Mouse (Mus musculus): ENCODE data around the gene Sh3gl3. TPM values are rescaled to one million over a fixed set of nuclear protein-coding genes. Genes with fewer than 3 reads are reported as not detected.

Gene Sh3gl3
- total RNA-seq, 1 experiment: 8.0 TPM

- TF ChIP-seq MAFK (IDR thresholded peaks at IDR 0.05; ENCODE audit: insufficient read depth, low read depth, low read length) (no peak), HCFC1 (IDR thresholded peaks at IDR 0.05; ENCODE audit: borderline replicate concordance, insufficient read depth, low read length) (no peak), ZNF384 (IDR thresholded peaks at IDR 0.05; ENCODE audit: low read depth, low read length) (no peak), CHD2 (IDR thresholded peaks at IDR 0.05; ENCODE audit: low read depth, low read length) (no peak)
- no peak for DNase-seq (ENCODE audit: low read depth, low spot score)
- Histone ChIP-seq H3K9me3 (ENCODE audit: control insufficient read depth, insufficient read depth, low read depth, low read length) (no peaks in the 10 kb centered on the region), H3K9ac (ENCODE audit: insufficient read depth, low read depth, low read length, poor library complexity, severe bottlenecking) (no peak overlapping the region), H3K27ac (ENCODE audit: insufficient read depth, low read depth, low read length, poor library complexity, severe bottlenecking) (no peak overlapping the region), H3K4me1 (ENCODE audit: control insufficient read depth in 2 of 2, insufficient read depth in 2 of 2, low read length in 2 of 2, poor library complexity in 1 of 2) (no peaks in the 10 kb centered on the region), H3K4me3 (ENCODE audit: insufficient read depth in 1 of 2, low read depth in 1 of 2, low read length in 2 of 2, poor library complexity in 1 of 2, severe bottlenecking in 1 of 2) (no peak overlapping the region), H3K36me3 (ENCODE audit: control insufficient read depth, insufficient read depth, low read length, poor library complexity, severe bottlenecking) (no peaks in the 10 kb centered on the region)
- in situ Hi-C loops (cut with MboI; ENCODE audit: low sequenced_read_pairs in 2 of 2, unreplicated experiment in 2 of 2): no loop called here
Observed at GRCm38 (mm10) chr7:82287242-82287641, 113.6 kb downstream of the Sh3gl3 start.

GRCm38 (mm10) chr7:82293441-82293840 lies 119.8 kb downstream of the Sh3gl3 start:
- H3K9me3 ChIP-seq (ENCODE audit: control insufficient read depth, insufficient read depth, low read depth, low read length): no peaks in the 10 kb centered on the region
- no peak for DNase-seq (ENCODE audit: low read depth, low spot score)
- no peaks in the 10 kb centered on the region for H3K36me3 ChIP-seq (ENCODE audit: control insufficient read depth, insufficient read depth, low read length, poor library complexity, severe bottlenecking)
- in situ Hi-C loops (cut with MboI; ENCODE audit: low sequenced_read_pairs in 2 of 2, unreplicated experiment in 2 of 2): no loop called here
- TF ChIP-seq HCFC1 (IDR thresholded peaks at IDR 0.05; ENCODE audit: borderline replicate concordance, insufficient read depth, low read length) (no peak), MAFK (IDR thresholded peaks at IDR 0.05; ENCODE audit: insufficient read depth, low read depth, low read length) (no peak), CHD2 (IDR thresholded peaks at IDR 0.05; ENCODE audit: low read depth, low read length) (no peak), ZNF384 (IDR thresholded peaks at IDR 0.05; ENCODE audit: low read depth, low read length) (no peak), ZC3H11A (IDR thresholded peaks at IDR 0.05; ENCODE audit: borderline replicate concordance, low read depth, low read length) (no peak)
- H3K27ac ChIP-seq (ENCODE audit: insufficient read depth, low read depth, low read length, poor library complexity, severe bottlenecking): no peak overlapping the region
- no peak overlapping the region for H3K9ac ChIP-seq (ENCODE audit: insufficient read depth, low read depth, low read length, poor library complexity, severe bottlenecking)
- H3K4me3 ChIP-seq (ENCODE audit: insufficient read depth in 1 of 2, low read depth in 1 of 2, low read length in 2 of 2, poor library complexity in 1 of 2, severe bottlenecking in 1 of 2): no peak overlapping the region
- no peaks in the 10 kb centered on the region for H3K4me1 ChIP-seq (ENCODE audit: control insufficient read depth in 2 of 2, insufficient read depth in 2 of 2, low read length in 2 of 2, poor library complexity in 1 of 2)

DNA sequence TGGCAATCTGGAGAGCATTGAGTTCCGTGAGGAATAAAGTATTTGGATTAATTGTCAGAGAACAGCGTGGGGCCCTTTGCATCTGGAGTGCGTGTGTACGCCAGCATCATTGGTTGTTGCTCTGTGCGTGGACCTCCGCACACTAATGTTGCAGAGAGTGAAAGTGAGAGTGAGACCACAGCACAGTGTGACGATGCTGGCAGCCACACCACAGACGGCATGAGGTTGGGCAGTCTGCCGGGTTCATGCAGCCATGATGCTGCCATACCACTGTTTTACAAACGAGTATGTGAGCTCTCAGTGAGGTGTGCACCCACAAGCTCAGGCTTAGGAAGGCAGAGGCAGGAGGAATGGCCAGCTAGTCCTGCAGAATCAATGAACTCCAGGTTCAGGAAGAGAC lies 120.4 kb downstream of the Sh3gl3 start:
- TF ChIP-seq HCFC1 (IDR thresholded peaks at IDR 0.05; ENCODE audit: borderline replicate concordance, insufficient read depth, low read length) (no peak), MAFK (IDR thresholded peaks at IDR 0.05; ENCODE audit: insufficient read depth, low read depth, low read length) (no peak), ZNF384 (IDR thresholded peaks at IDR 0.05; ENCODE audit: low read depth, low read length) (no peak), CHD2 (IDR thresholded peaks at IDR 0.05; ENCODE audit: low read depth, low read length) (no peak), ZC3H11A (IDR thresholded peaks at IDR 0.05; ENCODE audit: borderline replicate concordance, low read depth, low read length) (no peak)
- no peak for DNase-seq (ENCODE audit: low read depth, low spot score)
- in situ Hi-C loops (cut with MboI; ENCODE audit: low sequenced_read_pairs in 2 of 2, unreplicated experiment in 2 of 2): no loop called here

DNA sequence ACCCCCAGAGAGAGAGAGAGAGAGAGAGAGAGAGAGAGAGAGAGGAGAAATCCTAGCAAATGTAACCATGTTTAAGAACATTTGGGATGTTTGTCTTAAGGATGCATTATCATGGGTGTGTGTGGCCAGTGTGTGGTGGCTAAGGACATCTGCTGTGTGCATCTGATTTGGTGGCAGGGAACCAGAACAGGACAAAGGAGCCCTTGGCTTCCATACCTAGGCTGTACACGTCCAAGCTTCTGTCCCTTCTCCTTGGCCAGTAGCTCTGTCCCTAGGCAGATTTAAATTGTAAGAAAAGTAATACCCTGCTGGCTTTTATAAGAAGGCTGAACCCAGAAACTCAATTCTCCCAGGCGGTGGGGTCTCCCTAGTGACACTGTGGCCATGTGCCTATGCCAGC lies 121.0 kb downstream of the Sh3gl3 start:
- DNase-seq (ENCODE audit: low read depth, low spot score): no peak
- H3K9ac ChIP-seq (ENCODE audit: insufficient read depth, low read depth, low read length, poor library complexity, severe bottlenecking): no peak overlapping the region
- no peak overlapping the region for H3K4me3 ChIP-seq (ENCODE audit: insufficient read depth in 1 of 2, low read depth in 1 of 2, low read length in 2 of 2, poor library complexity in 1 of 2, severe bottlenecking in 1 of 2)
- TF ChIP-seq CHD2 (IDR thresholded peaks at IDR 0.05; ENCODE audit: low read depth, low read length) (no peak), HCFC1 (IDR thresholded peaks at IDR 0.05; ENCODE audit: borderline replicate concordance, insufficient read depth, low read length) (no peak), MAFK (IDR thresholded peaks at IDR 0.05; ENCODE audit: insufficient read depth, low read depth, low read length) (no peak), ZNF384 (IDR thresholded peaks at IDR 0.05; ENCODE audit: low read depth, low read length) (no peak), ZC3H11A (IDR thresholded peaks at IDR 0.05; ENCODE audit: borderline replicate concordance, low read depth, low read length) (no peak)
- in situ Hi-C loops (cut with MboI; ENCODE audit: low sequenced_read_pairs in 2 of 2, unreplicated experiment in 2 of 2): no loop called here
- no peaks in the 10 kb centered on the region for H3K36me3 ChIP-seq (ENCODE audit: control insufficient read depth, insufficient read depth, low read length, poor library complexity, severe bottlenecking)
- H3K4me1 ChIP-seq (ENCODE audit: control insufficient read depth in 2 of 2, insufficient read depth in 2 of 2, low read length in 2 of 2, poor library complexity in 1 of 2): no peaks in the 10 kb centered on the region
- no peaks in the 10 kb centered on the region for H3K9me3 ChIP-seq (ENCODE audit: control insufficient read depth, insufficient read depth, low read depth, low read length)
- H3K27ac ChIP-seq (ENCODE audit: insufficient read depth, low read depth, low read length, poor library complexity, severe bottlenecking): no peak overlapping the region

More for the DNA sequence above, 120.4 kb downstream of the Sh3gl3 start:
- no peak overlapping the region for H3K27ac ChIP-seq (ENCODE audit: insufficient read depth, low read depth, low read length, poor library complexity, severe bottlenecking)
- H3K4me1 ChIP-seq (ENCODE audit: control insufficient read depth in 2 of 2, insufficient read depth in 2 of 2, low read length in 2 of 2, poor library complexity in 1 of 2): no peaks in the 10 kb centered on the region
- H3K9ac ChIP-seq (ENCODE audit: insufficient read depth, low read depth, low read length, poor library complexity, severe bottlenecking): no peak overlapping the region
- H3K9me3 ChIP-seq (ENCODE audit: control insufficient read depth, insufficient read depth, low read depth, low read length): no peaks in the 10 kb centered on the region
- H3K36me3 ChIP-seq (ENCODE audit: control insufficient read depth, insufficient read depth, low read length, poor library complexity, severe bottlenecking): no peaks in the 10 kb centered on the region
- no peak overlapping the region for H3K4me3 ChIP-seq (ENCODE audit: insufficient read depth in 1 of 2, low read depth in 1 of 2, low read length in 2 of 2, poor library complexity in 1 of 2, severe bottlenecking in 1 of 2)

DNA sequence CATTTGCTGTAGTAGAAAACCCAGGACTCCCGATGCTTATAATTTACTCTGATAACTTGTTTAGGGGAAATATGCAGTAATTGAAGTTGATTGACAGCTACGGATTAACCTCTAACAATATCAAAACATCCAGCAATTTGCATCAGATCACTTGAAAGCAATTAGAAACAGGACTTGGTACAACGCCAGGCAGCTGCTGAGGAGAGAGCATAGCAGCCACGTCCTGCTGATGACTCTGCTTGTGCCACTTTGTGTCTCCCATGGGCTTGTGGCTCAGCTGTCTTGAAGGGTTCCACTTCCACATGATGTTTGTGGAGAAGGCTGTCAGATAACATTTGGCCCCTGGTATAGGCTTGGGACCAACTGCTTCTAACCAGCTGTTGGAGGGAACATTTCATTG lies 134.8 kb downstream of the Sh3gl3 start:
- in situ Hi-C loops (cut with MboI; ENCODE audit: low sequenced_read_pairs in 2 of 2, unreplicated experiment in 2 of 2): no loop called here

More for the DNA sequence above, 134.8 kb downstream of the Sh3gl3 start:
- TF ChIP-seq HCFC1 (IDR thresholded peaks at IDR 0.05; ENCODE audit: borderline replicate concordance, insufficient read depth, low read length) (no peak), CHD2 (IDR thresholded peaks at IDR 0.05; ENCODE audit: low read depth, low read length) (no peak), ZNF384 (IDR thresholded peaks at IDR 0.05; ENCODE audit: low read depth, low read length) (no peak), ZC3H11A (IDR thresholded peaks at IDR 0.05; ENCODE audit: borderline replicate concordance, low read depth, low read length) (no peak), MAFK (IDR thresholded peaks at IDR 0.05; ENCODE audit: insufficient read depth, low read depth, low read length) (no peak)
- no peaks in the 10 kb centered on the region for H3K4me1 ChIP-seq (ENCODE audit: control insufficient read depth in 2 of 2, insufficient read depth in 2 of 2, low read length in 2 of 2, poor library complexity in 1 of 2)
- no peaks in the 10 kb centered on the region for H3K36me3 ChIP-seq (ENCODE audit: control insufficient read depth, insufficient read depth, low read length, poor library complexity, severe bottlenecking)
- no peak overlapping the region for H3K9ac ChIP-seq (ENCODE audit: insufficient read depth, low read depth, low read length, poor library complexity, severe bottlenecking)
- no peak overlapping the region for H3K27ac ChIP-seq (ENCODE audit: insufficient read depth, low read depth, low read length, poor library complexity, severe bottlenecking)
- H3K9me3 ChIP-seq (ENCODE audit: control insufficient read depth, insufficient read depth, low read depth, low read length): no peaks in the 10 kb centered on the region
- no peak for DNase-seq (ENCODE audit: low read depth, low spot score)
- H3K4me3 ChIP-seq (ENCODE audit: insufficient read depth in 1 of 2, low read depth in 1 of 2, low read length in 2 of 2, poor library complexity in 1 of 2, severe bottlenecking in 1 of 2): no peak overlapping the region

All from ES-E14 (cell line).